Comparison of ENCODE assay signal across 8 mouse cellular contexts in genomic region chr11:19007541-19008424, GRCm38 (mm10). TPM values are rescaled to one million over a fixed set of nuclear protein-coding genes. Genes with fewer than 3 reads are reported as not detected.
A peak's percentile ranks its signal among the peaks of the same experiment; 100 is the strongest.
DNase-seq lines count a peak whose midpoint lies in the region; ATAC-seq lines count a peak whose summit lies in the region.

No protein-coding gene starts in this region.

- H3K36me3 ChIP-seq in heart, embryonic 11.5 days (ENCODE audit: control insufficient read depth, insufficient read depth, low read length): no peaks in the 10 kb centered on the region
- no peaks in the 10 kb centered on the region for H3K36me3 ChIP-seq in midbrain, embryonic 16.5 days (ENCODE audit: control insufficient read depth, insufficient read depth, low read length)

- peak overlapping the region; percentile 27 for H3K4me3 ChIP-seq in heart, embryonic 11.5 days (ENCODE audit: low read depth, low read length)
- peak overlapping the region; percentile 23 for H3K4me3 ChIP-seq in midbrain, embryonic 16.5 days (ENCODE audit: low read depth, low read length)

- WGBS in heart, embryonic 11.5 days (ENCODE audit: insufficient replicate concordance): 16% methylated on average over 45 of the region's 45 CpGs
- 11% methylated on average over 45 of the region's 45 CpGs for WGBS in midbrain, embryonic 16.5 days

- peaks cover 45% of the 10 kb centered on the region for H3K4me1 ChIP-seq in heart, embryonic 11.5 days (ENCODE audit: control insufficient read depth, insufficient read depth, low read length)
- peaks cover 12% of the 10 kb centered on the region; the same call in 1 of the 2 replicates for H3K4me1 ChIP-seq in midbrain, embryonic 16.5 days (ENCODE audit: control insufficient read depth, insufficient read depth, low read length)

- H3K9ac ChIP-seq in heart, embryonic 11.5 days (ENCODE audit: low read depth, low read length): peak overlapping the region; percentile 65
- H3K9ac ChIP-seq in midbrain, embryonic 16.5 days (ENCODE audit: low read depth, low read length): peak overlapping the region; percentile 8

- peak; percentile 45; the same call in 1 of the 2 replicates for ATAC-seq in heart, embryonic 11.5 days (replicated peaks; ENCODE audit: insufficient number of reproducible peaks, low FRiP score, low TSS enrichment)
- ATAC-seq in midbrain, embryonic 16.5 days: peak; percentile 28; the same call in 1 of the 2 replicates

- H3K4me2 ChIP-seq in heart, embryonic 11.5 days: peak overlapping the region; percentile 81
- peak overlapping the region; percentile 51 for H3K4me2 ChIP-seq in midbrain, embryonic 16.5 days (ENCODE audit: low read length)

- peak; percentile 13 for DNase-seq in kidney, adult 18-20 months
- DNase-seq in kidney, adult 11 months: no peak
- peak; percentile 63 to 80 for DNase-seq in cerebellum, postnatal 14 days
- peak; percentile 47 to 59 for DNase-seq in kidney, postnatal 4 days
- DNase-seq in spleen, adult 18-20 months: no peak
- no peak for DNase-seq in thymus, postnatal 10 days (ENCODE audit: low spot score in 2 of 2)

- H3K27me3 ChIP-seq in heart, embryonic 11.5 days (ENCODE audit: control insufficient read depth, insufficient read depth, low read length): no peaks in the 10 kb centered on the region
- H3K27me3 ChIP-seq in midbrain, embryonic 16.5 days (ENCODE audit: control insufficient read depth, insufficient read depth, low read depth, low read length): peaks cover 11% of the 10 kb centered on the region

- H3K9me3 ChIP-seq in heart, embryonic 11.5 days (replicated peaks; ENCODE audit: control insufficient read depth, low read length): no peaks in the 10 kb centered on the region
- H3K9me3 ChIP-seq in midbrain, embryonic 16.5 days (replicated peaks; ENCODE audit: control insufficient read depth, low read length, poor library complexity, severe bottlenecking): no peaks in the 10 kb centered on the region

- H3K27ac ChIP-seq in heart, embryonic 11.5 days (ENCODE audit: low read depth, low read length): peak overlapping the region; percentile 87
- H3K27ac ChIP-seq in midbrain, embryonic 16.5 days (ENCODE audit: low read length): peak overlapping the region; percentile 39; the same call in 1 of the 2 replicates

RNA-seq across cellular contexts. Expression of gene Meis1, which starts 11.0 kb away (rescaled TPM):
- polyA plus RNA-seq in heart, embryonic 11.5 days (2014; fragmentation: Nextera tagmentation; extraction: Ambion mirVana): 72.8 and 89.0 TPM in 2 replicates
- 34.6 and 35.5 TPM in 2 replicates for polyA plus RNA-seq in midbrain, embryonic 16.5 days (2015; fragmentation: Nextera tagmentation; extraction: Ambion mirVana)

Comparison
In these comparisons a context has a peak if more than half of its experiments do, and no peak if none do; other contexts are left out.
1. DNase-seq: peak in kidney, adult 18-20 months (single experiment), cerebellum, postnatal 14 days (2 of 2) and kidney, postnatal 4 days (2 of 2); none in kidney, adult 11 months (single experiment), spleen, adult 18-20 months (0 of 2) and thymus, postnatal 10 days (0 of 2).